Mouse (Mus musculus) lung, postnatal 0 days (tissue): Measurements from ENCODE around the gene Hoxc8.

Source experiments
- CTCF ChIP-seq: IDR thresholded peaks from 2 replicates; pipeline ENCODE4 v1.5.1; 2016; ENCODE audit warnings: antibody characterized with exemption, mild to moderate bottlenecking
- EP300 ChIP-seq: IDR thresholded peaks from 2 replicates; pipeline ENCODE4 v1.6.1; 2016; ENCODE audit warnings: antibody characterized with exemption, mild to moderate bottlenecking, control low read depth

DNA sequence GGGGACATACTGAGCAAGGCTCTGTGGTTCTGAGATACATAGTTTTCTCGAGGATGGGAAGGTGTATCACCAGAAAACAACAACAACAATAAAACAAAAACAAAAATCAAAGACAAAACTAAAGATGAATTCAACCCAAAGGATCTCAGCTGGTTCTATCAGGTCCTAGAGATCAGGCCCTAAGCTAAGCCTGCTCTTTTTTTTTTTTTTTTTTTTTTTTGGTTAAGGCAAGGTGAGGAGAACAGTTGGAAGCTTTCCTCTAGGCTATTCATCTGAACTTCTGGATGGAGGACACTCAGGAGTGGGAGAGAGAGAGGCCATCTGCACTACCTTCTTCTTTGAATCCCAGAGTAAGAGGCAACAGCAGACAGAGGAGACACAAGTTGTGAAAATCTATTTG lies 47.2 kb downstream of the Hoxc8 start:
- TF ChIP-seq CTCF (no peak), EP300 (no peak)
